Mouse (Mus musculus) hindbrain, embryonic 12.5 days (tissue): Measurements from ENCODE around the gene B3gnt5. TPM values are rescaled to one million over a fixed set of nuclear protein-coding genes. Genes with fewer than 3 reads are reported as not detected.

ENCODE experiments used
- polyA plus RNA-seq: library from polyadenylated mRNA; unstranded; fragments of >200 nt; fragmentation: Nextera tagmentation; extraction: Ambion mirVana; gene quantifications from 2 replicates; pipeline ENCODE4 v1.2.1, GENCODE M21; 2016

B3gnt5 gene
- polyA plus RNA-seq, 1 experiment from 2014 or later = 48.3 TPM

Other genes with a start within 250 kb of the B3gnt5 start
- not detected in 2 replicates for gene Olfr167, start 237.9 kb upstream of the B3gnt5 start, polyA plus RNA-seq
- gene Olfr168, start 224.7 kb upstream of the B3gnt5 start, polyA plus RNA-seq = not detected in 2 replicates
- not detected in 2 replicates for gene Olfr169, start 188.4 kb upstream of the B3gnt5 start, polyA plus RNA-seq
- gene Olfr170, start 148.3 kb upstream of the B3gnt5 start, polyA plus RNA-seq = not detected in 2 replicates
- gene Olfr171, start 130.3 kb upstream of the B3gnt5 start, polyA plus RNA-seq = not detected in 2 replicates
- not detected in 2 replicates for gene Lamp3, start 53.8 kb upstream of the B3gnt5 start, polyA plus RNA-seq
- gene Klhl6, start 222.8 kb downstream of the B3gnt5 start, polyA plus RNA-seq = 6.8 and 7.3 TPM in 2 replicates